Mouse (Mus musculus): ENCODE measurements at regions not wholly inside any gene's neighbourhood (a gene's known extent, or its start where the extent isn't known, plus 50 kb on each side); places are given as distances from the start of the nearest gene placed in this dataset.

GRCm38 (mm10) chr16:29964563-29964962 lies 99.6 kb upstream of the Hes1 start:
- ATAC-seq: no peak

- ATAC-seq: no peak
Observed at GRCm38 (mm10) chr16:29968743-29969142, 95.4 kb upstream of the Hes1 start.

GRCm38 (mm10) chr16:29972741-29973141 lies 91.4 kb upstream of the Hes1 start:
- ATAC-seq: no peak

- ATAC-seq: no peak
Observed at GRCm38 (mm10) chr16:29973250-29973649, 90.9 kb upstream of the Hes1 start.

- no peak for ATAC-seq
Observed at GRCm38 (mm10) chr16:29975800-29976199, 88.4 kb upstream of the Hes1 start.

GRCm38 (mm10) chr16:29977011-29977410 lies 87.2 kb upstream of the Hes1 start:
- ATAC-seq: no peak

- ATAC-seq: no peak
Observed at GRCm38 (mm10) chr16:29977711-29978110, 86.5 kb upstream of the Hes1 start.

- ATAC-seq: no peak
Observed at GRCm38 (mm10) chr16:29979066-29979465, 85.1 kb upstream of the Hes1 start.

GRCm38 (mm10) chr16:29981543-29981942 lies 82.6 kb upstream of the Hes1 start:
- ATAC-seq: no peak

GRCm38 (mm10) chr16:29982224-29982785 lies 81.9 kb upstream of the Hes1 start:
- no peak for ATAC-seq

- no peak for ATAC-seq
Observed at GRCm38 (mm10) chr16:29983161-29983560, 81.0 kb upstream of the Hes1 start.

- no peak for ATAC-seq
Observed at GRCm38 (mm10) chr16:29985126-29985931, 78.9 kb upstream of the Hes1 start.

GRCm38 (mm10) chr16:29987595-29987994 lies 76.6 kb upstream of the Hes1 start:
- ATAC-seq: no peak

GRCm38 (mm10) chr16:29987999-29988398 lies 76.2 kb upstream of the Hes1 start:
- ATAC-seq: no peak

- no peak for ATAC-seq
Observed at GRCm38 (mm10) chr16:29989308-29989707, 74.9 kb upstream of the Hes1 start.

GRCm38 (mm10) chr16:29990393-29990792 lies 73.8 kb upstream of the Hes1 start:
- no peak for ATAC-seq

GRCm38 (mm10) chr16:29990795-29991587 lies 73.2 kb upstream of the Hes1 start:
- no peak for ATAC-seq

- ATAC-seq: no peak
Observed at GRCm38 (mm10) chr16:29991876-29992380, 72.3 kb upstream of the Hes1 start.

- no peak for ATAC-seq
Observed at GRCm38 (mm10) chr16:29993111-29993510, 71.1 kb upstream of the Hes1 start.

GRCm38 (mm10) chr16:29993535-29993934 lies 70.6 kb upstream of the Hes1 start:
- no peak for ATAC-seq

- ATAC-seq: no peak
Observed at GRCm38 (mm10) chr16:29996139-29997069, 67.8 kb upstream of the Hes1 start.

GRCm38 (mm10) chr16:30000166-30000565 lies 64.0 kb upstream of the Hes1 start:
- ATAC-seq: no peak
